Mouse (Mus musculus) natural killer cell, adult 2 months (primary cell): ENCODE data around the gene Adamts17.

ENCODE experiments used
- DNase-seq, 2 experiments: peaks; one replicate each; pipeline ENCODE4 v3.0.0; 2022; ENCODE audit warnings: low spot score in 2 of 2

Gene Adamts17

DNA sequence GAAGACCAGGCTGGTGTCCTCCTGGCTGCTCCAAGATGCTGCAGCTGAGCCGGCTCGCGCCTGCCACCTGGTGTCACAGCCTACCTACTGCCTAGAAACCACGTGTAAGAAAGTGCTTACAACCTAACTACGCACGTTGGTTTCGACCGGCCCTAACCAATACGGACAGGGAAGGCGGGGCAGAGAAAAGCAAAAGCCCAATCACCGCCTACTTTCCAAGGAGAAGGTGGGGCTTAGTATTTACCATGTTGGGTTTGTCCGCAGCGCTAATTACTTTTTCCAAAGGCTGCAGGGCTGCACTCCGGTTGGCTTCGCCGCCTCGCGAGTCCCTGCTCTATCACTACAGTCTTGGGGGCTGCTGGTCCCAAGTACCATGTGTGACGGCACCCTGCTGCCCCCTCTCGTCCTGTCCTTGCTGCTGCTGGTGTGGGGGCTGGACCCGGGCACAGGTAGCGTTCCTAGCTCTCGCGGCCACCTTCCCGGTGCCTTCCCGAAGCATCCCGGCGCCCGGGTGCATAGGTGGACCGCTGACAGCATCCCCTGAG is at the start of gene Adamts17:
Adamts17 (plus strand) TSS at position 273 of the 545 bp plus-strand sequence.
- peak; percentile 82 to 87 for DNase-seq

DNA sequence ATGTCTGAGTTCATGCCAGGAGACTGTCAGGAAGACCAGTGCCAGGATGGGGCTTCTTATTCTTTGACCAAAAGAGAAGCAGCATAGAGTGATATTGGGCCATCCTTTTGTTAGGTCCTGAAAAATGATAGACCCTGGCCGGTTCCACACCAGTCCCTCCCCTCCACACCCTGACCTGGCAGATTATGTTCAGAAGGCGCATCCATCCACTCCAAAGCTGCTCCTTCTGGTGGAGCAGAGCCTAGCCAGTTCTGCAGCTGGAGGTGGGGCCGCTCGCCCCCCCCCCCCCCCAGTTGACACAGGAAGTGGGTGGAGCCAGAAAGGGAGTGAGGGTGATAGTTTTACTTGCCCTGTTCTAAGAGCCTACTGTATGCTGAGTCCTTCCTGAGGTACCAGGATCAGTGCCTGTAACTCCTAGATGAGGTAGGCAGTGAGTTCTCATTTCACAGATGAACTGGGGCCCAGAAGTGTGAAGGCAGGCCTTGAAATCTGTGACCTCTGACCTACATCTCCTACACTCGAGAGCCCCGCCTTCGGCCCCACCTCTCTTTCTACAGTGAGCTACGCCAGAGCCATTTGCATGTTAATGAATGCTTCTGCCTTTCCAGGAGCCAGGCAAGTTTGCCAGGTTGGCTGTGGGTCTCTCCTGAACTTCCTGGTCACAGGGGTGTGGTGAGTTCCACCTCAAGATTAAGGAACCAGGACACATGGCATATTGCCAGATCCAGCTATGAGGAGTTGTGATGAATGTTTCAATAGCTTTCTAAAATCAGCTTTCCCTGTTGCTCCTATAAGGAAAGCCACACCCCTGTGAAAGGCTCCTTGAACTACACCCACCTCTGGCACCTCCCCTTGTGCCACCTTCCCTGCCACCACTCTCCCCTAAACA is 49.4 kb upstream of the Adamts17 start:
- no peak for DNase-seq

DNA sequence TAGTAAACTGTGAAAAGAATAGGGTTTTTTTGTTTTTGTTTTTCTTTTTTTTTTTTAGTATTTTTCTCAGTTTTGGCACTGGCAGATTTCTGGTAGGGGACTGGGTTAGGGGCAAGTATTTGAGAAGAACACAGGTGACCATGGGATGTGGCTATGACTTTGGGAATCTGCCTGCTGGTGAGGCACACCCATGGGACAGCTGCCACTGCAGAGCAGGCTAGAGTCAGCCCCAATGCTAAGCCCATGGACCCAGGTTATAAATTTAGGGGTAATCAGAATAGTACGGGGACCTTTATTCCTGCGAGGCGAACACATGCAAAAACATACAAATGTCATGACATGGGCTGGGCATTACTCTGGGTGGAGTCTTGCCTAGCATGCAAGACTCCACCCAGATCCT is 48.5 kb upstream of the Adamts17 start:
- no peak for DNase-seq

DNA sequence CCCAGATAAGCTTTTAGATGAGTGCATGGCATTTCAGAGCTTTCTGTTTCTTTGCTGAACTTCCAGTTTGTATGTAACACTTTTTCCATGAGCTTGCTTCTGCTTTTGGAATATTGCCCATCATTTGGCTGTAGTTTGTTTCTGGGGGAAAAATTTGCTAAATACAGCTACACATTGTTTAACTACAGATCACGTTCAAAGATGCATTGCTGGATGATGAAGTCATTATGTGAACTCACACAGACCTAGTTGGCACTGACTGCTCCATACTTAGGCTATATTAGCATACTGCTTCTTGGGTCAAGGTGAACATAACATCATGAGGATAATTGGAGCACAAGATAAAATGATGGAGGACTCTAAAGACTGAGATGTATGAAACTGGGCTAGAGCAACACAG is 42.6 kb upstream of the Adamts17 start:
- no peak for DNase-seq

DNA sequence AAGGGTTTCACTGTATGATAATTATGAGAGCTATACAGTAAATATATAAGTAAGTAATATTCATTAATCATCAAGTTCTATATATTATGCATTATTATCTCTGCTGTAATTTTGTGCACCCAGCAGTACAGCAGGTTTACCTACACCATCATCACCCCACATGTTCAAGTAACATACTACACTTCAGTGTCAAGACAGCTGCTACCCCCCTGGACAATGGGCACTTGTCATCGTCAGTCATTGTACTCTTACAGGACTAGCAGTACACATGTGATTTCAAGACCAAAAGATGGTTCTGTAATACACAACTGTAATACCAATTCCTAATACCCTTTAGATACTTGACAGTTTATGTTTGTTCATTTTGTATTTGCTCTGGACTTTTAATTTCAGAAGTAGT is 42.2 kb upstream of the Adamts17 start:
- no peak for DNase-seq

DNA sequence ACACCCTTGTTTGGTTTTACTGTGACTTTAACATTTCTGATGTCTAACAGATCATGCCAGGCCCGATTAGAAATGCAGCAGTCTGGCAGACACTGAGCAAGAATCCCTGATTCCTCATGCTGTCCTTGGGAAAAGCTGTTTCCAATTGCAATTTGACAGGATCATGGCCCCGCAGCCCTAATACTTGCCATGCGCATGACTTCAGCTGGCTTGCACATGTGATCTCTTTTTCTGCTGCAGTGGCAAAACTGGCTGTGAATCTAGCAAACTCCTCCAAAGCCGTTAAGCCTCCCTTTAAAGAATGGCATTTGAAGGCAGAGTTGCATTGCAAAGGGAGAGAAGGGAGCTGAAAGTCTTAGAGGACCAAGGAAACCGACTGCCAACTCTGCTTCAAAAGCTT is 40.7 kb upstream of the Adamts17 start:
- no peak for DNase-seq

DNA sequence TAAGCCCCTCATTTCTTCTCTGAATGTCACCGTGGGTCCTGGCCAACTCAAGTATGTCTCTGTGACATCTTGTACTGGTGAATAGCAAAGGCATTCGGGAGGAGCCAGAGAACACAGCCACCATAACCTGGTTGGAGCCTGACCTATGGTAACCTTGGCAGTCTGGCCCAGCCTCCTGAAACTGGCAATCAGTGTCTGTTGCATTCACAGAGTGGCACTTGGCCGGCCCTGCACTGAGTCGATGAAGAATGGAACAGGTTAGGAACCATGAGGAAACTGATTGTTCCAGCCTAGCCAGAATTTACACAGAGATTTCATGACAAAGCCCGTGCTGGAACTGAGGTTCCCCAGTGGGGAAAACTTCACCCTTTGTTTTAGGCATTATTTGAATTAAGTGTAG is 38.8 kb upstream of the Adamts17 start:
- DNase-seq, result no peak

DNA sequence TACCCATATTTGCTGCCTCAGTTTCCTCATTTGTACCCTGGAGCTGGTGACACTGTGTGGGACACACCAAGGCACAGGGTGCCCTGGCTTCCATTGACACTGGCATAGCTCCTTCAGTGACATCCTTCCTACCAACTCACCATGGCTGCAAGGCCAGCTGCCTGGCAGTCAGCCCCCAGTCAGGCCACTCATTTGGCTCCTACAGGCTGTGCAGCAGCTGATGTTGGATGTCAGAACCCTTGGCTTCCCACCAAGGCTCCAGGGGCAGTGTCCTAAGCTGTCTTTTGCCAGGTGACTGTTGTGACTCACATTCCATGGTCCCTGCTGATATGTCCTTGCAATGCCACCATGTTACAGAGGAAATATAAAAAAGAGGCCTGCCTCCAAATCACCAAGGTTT is 37.8 kb upstream of the Adamts17 start:
- no peak for DNase-seq

DNA sequence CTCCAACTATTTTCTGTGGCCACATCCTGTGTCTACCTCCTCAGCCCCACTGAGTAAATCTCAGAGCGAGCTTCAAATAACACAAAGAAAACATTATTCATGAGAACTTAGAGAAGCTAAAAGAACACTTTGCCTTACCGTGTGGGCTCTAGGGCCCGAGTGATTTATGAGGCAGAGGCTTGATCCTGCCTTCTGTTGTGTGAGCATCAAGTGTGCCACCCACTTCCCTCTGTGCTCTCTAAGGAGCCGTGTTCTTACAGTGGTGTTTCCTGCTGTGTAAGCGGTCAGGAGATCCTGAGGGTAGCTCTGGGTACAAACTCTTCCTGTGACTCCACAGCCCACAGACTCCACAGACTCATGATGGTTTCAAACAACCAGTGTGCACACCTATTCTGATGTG is 35.7 kb upstream of the Adamts17 start:
- no peak for DNase-seq

DNA sequence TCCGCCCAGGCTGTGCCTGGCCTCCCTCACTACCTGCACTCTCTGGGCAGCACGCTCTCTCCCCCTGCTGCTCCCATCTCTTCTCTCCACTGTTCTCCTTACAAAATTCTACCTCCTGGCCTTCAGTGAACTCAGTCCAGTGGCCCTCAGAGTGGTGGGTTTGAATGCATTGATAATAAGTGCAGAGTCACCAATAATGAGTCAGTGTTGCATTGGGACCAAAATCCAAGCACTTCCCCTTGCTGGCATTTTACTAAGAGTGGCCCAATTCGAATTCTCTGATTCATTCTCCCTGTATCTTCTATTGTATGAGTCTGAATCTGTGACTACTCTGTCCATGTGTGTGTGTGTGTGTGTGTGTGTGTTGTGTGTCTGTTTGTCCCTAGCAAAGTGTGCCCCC is 32.7 kb upstream of the Adamts17 start:
- DNase-seq, result no peak

DNA sequence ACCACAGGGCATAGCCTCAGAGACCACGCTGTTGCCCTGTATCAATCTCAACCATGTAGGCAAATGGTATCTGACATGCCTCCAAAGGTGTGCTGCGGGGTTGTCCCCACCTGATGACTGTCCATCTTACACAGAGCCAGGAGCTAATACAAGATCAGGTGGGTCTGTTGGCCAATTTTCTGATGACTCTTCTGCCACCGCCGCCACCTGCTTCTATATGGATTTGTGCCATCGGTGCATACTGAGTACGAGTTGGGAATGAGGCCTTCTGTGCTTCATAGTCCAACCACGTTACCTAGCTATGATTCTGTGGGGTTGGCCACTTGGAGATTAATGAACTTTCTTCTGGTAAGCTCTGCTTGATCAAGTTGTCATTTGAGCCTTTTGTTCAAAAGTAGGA is 29.1 kb upstream of the Adamts17 start:
- no peak for DNase-seq

DNA sequence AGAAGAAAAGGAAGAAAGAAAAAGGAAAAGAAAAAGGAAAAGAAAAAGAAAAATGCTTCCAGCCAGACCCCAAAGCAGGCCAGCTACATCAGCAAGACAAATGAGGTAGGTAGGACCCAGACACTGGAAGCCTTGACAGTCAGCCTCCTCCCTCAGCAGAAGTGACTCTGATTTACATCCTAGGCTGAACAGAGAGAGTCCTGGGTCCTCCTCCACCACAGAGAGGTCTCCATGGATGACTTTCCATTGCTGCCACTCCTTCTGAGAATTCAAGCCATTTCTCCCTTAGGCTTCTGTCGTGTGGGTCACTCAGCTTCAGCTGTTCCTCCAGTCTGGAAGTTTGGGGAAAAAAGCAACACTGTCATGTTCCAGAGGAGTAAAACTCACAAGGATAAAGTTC is 28.2 kb upstream of the Adamts17 start:
- no peak for DNase-seq

DNA sequence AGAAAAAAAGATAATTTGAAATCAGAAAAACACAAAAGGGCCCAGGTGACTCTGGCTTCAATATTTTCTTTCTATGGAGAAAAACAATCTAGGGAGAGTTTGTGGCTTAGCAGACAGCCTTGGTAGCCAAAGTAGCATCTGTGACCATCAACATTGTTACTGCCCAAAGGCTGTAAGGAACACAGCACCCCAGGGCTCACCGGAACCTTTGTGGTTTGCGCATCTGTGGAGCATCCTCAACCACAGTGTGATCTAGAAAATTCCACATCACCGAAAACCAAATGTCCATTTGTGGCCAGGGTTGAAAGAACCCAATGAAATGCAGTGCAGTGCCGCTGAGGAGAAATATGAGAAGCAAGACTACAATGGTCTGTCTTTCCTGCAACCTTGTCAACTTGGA is 27.2 kb upstream of the Adamts17 start:
- DNase-seq, result no peak

DNA sequence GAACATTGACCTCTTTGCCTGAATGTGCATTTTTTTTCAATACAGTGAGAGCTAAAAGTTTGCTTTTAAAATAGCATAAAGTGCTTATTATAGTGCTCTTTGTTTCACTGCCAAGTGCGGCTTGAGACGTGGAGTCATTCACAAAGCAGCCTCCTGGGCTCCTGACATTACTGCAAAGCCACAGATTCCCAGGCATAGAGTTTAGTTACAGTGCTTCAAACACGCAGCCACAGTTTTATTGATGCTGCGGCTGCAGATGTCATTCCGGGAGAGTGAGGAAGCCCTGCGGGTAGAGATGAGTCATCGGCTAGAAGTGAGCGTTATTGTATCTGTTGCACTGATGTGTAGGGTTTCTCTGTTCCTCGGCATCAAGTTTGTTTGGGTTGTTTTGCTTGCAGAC is 26.8 kb upstream of the Adamts17 start:
- no peak for DNase-seq

DNA sequence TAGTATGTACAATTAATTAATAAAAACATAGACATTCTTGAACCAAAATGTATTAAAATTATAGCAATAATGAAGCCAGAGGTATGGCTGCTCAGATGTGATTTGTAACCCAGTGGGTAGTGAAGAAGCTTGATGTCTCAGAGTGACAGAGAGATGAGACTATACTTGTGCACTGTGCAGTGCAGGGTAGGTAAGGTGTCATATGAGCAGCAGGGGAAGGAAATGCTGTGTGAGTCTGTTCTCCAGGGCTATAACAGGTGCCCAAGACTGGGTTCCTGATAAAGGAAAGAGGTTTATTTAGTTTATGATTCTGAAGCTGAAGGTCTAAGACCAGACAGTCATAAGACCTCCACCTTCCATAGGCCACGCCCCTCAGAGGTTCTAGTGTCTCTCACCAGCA is 26.4 kb upstream of the Adamts17 start:
- DNase-seq, result no peak

DNA sequence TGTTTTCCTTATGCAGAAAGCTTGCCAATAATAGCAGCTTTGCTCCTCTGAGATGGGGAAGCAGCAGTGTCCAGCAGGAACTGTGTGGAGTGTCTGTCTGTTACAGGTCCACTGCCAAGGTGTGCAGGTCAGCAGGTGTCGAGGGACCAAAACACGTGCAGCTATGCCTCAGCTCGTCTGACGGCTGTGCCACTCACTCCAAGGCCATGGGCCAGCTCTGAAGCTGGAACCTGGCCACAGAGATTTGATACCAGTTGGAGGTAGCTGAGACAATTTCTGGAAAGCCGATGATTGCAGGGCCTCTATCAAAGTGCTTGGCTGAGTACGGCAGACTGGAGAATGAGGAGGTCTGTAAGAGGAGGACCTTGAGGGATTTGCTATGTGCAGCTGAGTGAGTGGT is 24.0 kb upstream of the Adamts17 start:
- no peak for DNase-seq

DNA sequence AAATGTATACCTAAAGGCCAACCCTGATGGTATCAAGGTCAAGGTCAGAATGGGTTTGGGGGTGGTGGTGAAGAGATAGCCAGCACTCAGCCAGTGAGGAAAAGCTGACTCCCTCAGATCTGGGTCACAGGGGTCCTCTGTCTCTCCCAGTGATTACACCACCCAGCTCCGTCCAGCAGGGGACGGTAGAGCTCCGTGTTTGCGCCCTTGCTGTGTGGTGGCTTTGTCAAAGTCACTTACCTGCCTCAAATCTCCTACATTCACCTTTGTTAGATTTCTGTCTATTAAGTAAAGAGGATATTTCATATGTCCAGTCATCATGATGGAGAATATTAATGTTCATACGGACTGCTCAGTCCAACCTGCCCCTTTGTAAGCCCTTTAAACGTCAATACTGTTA is 19.5 kb upstream of the Adamts17 start:
- DNase-seq, result peak in 1 of 2 experiments; percentile 9

DNA sequence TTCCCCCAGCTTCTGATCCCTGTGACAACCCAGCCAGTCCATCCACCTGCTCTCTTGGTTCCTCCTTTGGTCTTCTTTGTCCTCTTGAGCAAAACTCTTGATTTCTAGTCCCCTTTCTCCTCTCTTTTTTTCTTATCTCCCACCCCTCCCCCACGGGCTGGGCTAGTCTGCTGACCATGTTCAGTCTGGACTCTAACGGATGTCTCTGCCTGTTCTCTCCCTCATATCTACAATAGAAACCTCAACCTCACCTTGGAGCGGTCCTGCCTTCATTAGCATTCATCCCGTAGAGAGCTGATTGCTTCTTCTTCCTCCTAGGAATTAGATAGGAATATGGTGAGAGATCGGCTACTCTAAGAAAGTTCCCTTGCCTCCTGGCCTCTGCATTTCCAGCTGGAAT is 8.7 kb upstream of the Adamts17 start:
- DNase-seq, result no peak

DNA sequence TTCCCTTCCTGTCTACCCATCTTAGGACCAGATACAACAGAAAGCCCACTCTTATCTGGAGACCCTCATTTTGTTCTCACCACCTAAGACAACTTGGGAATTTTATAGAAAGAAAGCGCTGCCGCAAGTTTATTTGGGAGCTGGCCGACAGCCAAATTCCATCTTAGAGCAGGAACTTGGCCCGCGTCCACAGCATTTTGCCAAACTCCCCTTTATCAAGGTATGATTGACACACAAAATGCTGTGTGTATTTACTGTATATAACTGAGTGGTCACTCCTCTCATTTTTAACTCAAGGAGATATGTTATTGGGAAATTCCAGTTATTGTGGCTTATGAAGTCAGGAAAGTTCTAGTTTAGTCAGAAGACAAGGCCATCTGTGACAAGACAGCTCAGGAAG is 8.2 kb upstream of the Adamts17 start:
- no peak for DNase-seq

DNA sequence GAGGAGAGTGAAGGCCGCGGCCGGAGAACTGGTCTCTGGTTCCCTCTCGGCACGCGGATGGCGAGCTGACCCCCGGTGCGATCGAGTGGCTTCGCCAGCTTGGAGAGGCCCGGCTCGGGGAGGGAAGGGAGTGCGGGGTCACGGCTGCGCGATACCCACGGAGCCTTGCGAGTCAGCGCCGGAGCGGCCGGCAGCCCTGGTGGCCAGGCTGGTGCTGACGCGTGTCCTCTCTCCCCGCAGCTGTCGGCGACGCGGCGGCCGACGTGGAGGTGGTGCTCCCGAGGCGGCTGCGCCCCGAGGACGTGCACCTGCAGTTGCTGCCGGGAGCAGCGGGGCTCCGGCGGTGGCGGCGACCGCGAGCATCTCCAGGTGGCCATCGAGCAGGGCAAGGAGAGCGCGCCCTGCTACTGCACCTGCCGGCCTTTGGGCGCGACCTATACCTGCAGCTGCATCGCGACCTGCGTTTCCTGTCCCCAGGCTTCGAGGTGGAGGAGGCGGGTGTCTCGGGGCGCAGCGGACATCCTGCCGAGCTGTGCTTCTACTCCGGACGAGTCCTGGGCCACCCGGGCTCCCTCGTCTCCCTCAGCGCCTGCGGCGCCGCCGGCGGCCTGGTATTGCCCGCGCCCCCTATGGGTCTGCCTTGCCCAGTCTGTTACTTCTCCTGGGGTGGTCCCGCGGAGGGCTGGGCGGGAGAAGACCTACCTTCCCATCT is 629 bp downstream of the Adamts17 start:
- DNase-seq, result peak; percentile 24 to 37

DNA sequence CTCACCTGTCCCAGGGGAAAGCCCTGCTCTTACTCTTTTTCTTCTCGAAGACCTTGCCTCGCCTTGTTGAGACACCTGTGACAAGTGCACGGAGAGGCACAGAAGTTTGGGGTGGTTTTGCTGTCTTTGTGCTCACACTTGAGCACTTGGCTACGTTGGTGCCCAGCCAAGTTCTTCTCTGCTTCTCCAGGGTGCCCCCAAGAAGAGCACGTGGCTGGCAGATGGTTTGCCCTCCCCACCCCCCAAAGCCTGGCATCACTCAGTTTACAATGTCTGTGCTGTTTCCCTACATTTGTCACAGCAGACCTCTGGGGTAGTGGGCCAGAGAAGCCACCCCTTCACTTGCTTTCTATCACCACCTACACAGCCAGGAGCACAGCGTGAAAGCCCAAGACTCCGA is 1.6 kb downstream of the Adamts17 start:
- DNase-seq, result no peak

DNA sequence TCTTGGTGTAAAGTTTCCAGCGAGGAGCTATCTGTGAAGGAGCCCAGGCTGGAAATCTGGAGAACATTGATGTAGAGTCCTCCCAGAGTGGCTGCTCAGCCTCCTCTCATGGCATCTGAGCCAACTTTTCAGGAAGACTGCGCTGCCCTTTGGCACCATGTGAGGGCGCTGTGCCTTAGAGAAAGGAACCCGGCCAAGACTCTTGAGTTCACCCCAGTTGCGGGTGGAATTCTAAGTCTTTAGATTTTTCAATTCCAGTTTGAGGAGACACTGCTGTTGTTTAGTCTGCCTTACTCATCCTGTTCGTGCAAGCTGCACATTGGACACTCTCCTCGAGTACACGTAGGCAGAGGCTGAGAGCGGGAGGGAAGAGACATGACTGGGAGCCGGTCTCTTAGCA is 2.5 kb downstream of the Adamts17 start:
- DNase-seq, result peak in 1 of 2 experiments; percentile 3

DNA sequence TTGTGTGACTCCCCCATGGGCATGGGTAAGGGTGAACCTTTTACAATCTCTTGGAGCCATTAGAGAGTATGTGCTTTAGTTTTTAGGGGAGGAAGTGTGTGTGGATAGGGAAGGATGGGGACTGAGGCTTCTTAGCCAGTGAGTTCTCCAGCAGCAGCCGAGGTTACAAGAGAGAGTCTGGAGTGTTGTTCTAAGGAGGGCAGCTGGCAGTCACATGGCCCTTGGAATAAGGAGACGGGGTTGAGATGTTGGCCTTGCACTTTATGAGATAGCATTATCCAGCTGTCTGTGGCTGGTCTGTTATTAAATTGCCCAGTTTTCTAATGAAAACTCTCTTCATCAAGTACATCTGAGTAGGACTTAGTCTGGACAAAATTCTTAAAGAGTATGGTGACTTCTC is 4.3 kb downstream of the Adamts17 start:
- no peak for DNase-seq
